Mouse (Mus musculus): ENCODE results near the gene Chml. TPM values are rescaled to one million over a fixed set of nuclear protein-coding genes. Genes with fewer than 3 reads are reported as not detected.

The Chml gene
- polyA plus RNA-seq (2015; fragmentation: Nextera tagmentation; extraction: Ambion mirVana), result 1.4 and 1.5 TPM in 2 replicates

- no peaks in the 10 kb centered on the region for H3K9me3 ChIP-seq
- peak; percentile 97 for ATAC-seq (ENCODE audit: insufficient number of reproducible peaks, low FRiP score, low TSS enrichment, low read depth)
- peaks cover 15% of the 10 kb centered on the region; the same call in 1 of the 2 replicates for H3K4me1 ChIP-seq
- H3K27ac ChIP-seq, result peak within 1 kb of the TSS; percentile 86
- WGBS, result under 1% methylated on average over 56 of the region's 73 CpGs
- 0 out of 2 replicates have a peak, but pooled peaks cover 9% of the 10 kb centered on the region for H3K36me3 ChIP-seq
- H3K9ac ChIP-seq, result peak within 1 kb of the TSS; percentile 74
- peak within 1 kb of the TSS; percentile 92 for H3K4me2 ChIP-seq
- no peaks in the 10 kb centered on the region for H3K27me3 ChIP-seq
- peak within 1 kb of the TSS; percentile 75 for H3K4me3 ChIP-seq
Observed at GRCm38 (mm10) chr1:175692246-175692996, at the start of gene Chml, which contains the start of gene Opn3. Gene Chml, minus strand, starts transcription at chr1:175692901. Gene Opn3, minus strand, starts transcription at chr1:175692776.

GRCm38 (mm10) chr1:175725771-175726170 is 33.1 kb upstream of the Chml start:
- Histone ChIP-seq H3K4me2 (no peak overlapping the region), H3K9me3 (no peaks in the 10 kb centered on the region), H3K9ac (no peak overlapping the region), H3K27ac (no peak overlapping the region), H3K4me3 (no peak overlapping the region), H3K36me3 (no peaks in the 10 kb centered on the region), H3K27me3 (no peaks in the 10 kb centered on the region), H3K4me1 (no peaks in the 10 kb centered on the region)
- no peak for ATAC-seq (ENCODE audit: insufficient number of reproducible peaks, low FRiP score, low TSS enrichment, low read depth)
- 31% methylated on average over 7 of the region's 7 CpGs for WGBS

GRCm38 (mm10) chr1:175716832-175717231 is 24.1 kb upstream of the Chml start:
- Histone ChIP-seq H3K4me1 (0 out of 2 replicates have a peak, but pooled peaks cover 3% of the 10 kb centered on the region), H3K4me3 (no peak overlapping the region), H3K27me3 (no peaks in the 10 kb centered on the region), H3K9ac (no peak overlapping the region), H3K36me3 (no peaks in the 10 kb centered on the region), H3K4me2 (no peak overlapping the region), H3K27ac (no peak overlapping the region), H3K9me3 (no peaks in the 10 kb centered on the region)
- ATAC-seq (ENCODE audit: insufficient number of reproducible peaks, low FRiP score, low TSS enrichment, low read depth), result no peak
- WGBS, result 88% methylated on average over 9 of the region's 9 CpGs

GRCm38 (mm10) chr1:175712338-175712909 is 19.7 kb upstream of the Chml start:
- Histone ChIP-seq H3K9me3 (no peaks in the 10 kb centered on the region), H3K27me3 (no peaks in the 10 kb centered on the region), H3K4me3 (no peak overlapping the region), H3K9ac (no peak overlapping the region), H3K4me1 (0 out of 2 replicates have a peak, but pooled peaks cover 3% of the 10 kb centered on the region), H3K36me3 (no peaks in the 10 kb centered on the region), H3K4me2 (no peak overlapping the region), H3K27ac (no peak overlapping the region)
- ATAC-seq (ENCODE audit: insufficient number of reproducible peaks, low FRiP score, low TSS enrichment, low read depth), result no peak
- WGBS, result 67% methylated on average over 11 of the region's 11 CpGs

GRCm38 (mm10) chr1:175708013-175708412 is 15.3 kb upstream of the Chml start:
- ATAC-seq (ENCODE audit: insufficient number of reproducible peaks, low FRiP score, low TSS enrichment, low read depth), result no peak
- Histone ChIP-seq H3K9ac (no peak overlapping the region), H3K9me3 (no peaks in the 10 kb centered on the region), H3K27me3 (no peaks in the 10 kb centered on the region), H3K27ac (no peak overlapping the region), H3K36me3 (no peaks in the 10 kb centered on the region), H3K4me3 (no peak overlapping the region), H3K4me1 (0 out of 2 replicates have a peak, but pooled peaks cover 3% of the 10 kb centered on the region), H3K4me2 (no peak overlapping the region)

- H3K4me1 ChIP-seq, result 0 out of 2 replicates have a peak, but pooled peaks cover 3% of the 10 kb centered on the region
- H3K9ac ChIP-seq, result no peak overlapping the region
- ATAC-seq (ENCODE audit: insufficient number of reproducible peaks, low FRiP score, low TSS enrichment, low read depth), result no peak
- no peaks in the 10 kb centered on the region for H3K9me3 ChIP-seq
- no peaks in the 10 kb centered on the region for H3K27me3 ChIP-seq
- no peak overlapping the region for H3K27ac ChIP-seq
- H3K4me2 ChIP-seq, result no peak overlapping the region
- no peaks in the 10 kb centered on the region for H3K36me3 ChIP-seq
- WGBS, result 54% methylated on average over 5 of the region's 5 CpGs
- no peak overlapping the region for H3K4me3 ChIP-seq
Observed at GRCm38 (mm10) chr1:175707599-175707998, 14.9 kb upstream of the Chml start.

- WGBS, result 67% methylated on average over 4 of the region's 4 CpGs
- Histone ChIP-seq H3K4me3 (no peak overlapping the region), H3K36me3 (no peaks in the 10 kb centered on the region), H3K27ac (no peak overlapping the region), H3K9me3 (no peaks in the 10 kb centered on the region), H3K4me1 (no peaks in the 10 kb centered on the region), H3K4me2 (no peak overlapping the region), H3K27me3 (no peaks in the 10 kb centered on the region), H3K9ac (no peak overlapping the region)
- ATAC-seq (ENCODE audit: insufficient number of reproducible peaks, low FRiP score, low TSS enrichment, low read depth), result no peak
Observed at GRCm38 (mm10) chr1:175701145-175701544, 8.4 kb upstream of the Chml start.

- Histone ChIP-seq H3K4me3 (no peak overlapping the region), H3K4me1 (no peaks in the 10 kb centered on the region), H3K9ac (no peak overlapping the region), H3K4me2 (no peak overlapping the region), H3K27me3 (no peaks in the 10 kb centered on the region), H3K36me3 (no peaks in the 10 kb centered on the region), H3K27ac (peak overlapping the region; percentile 17; the same call in 1 of the 2 replicates), H3K9me3 (no peaks in the 10 kb centered on the region)
- 26% methylated on average over 4 of the region's 4 CpGs for WGBS
- ATAC-seq (ENCODE audit: insufficient number of reproducible peaks, low FRiP score, low TSS enrichment, low read depth), result no peak
Observed at GRCm38 (mm10) chr1:175699796-175700195, 7.1 kb upstream of the Chml start.

- Histone ChIP-seq H3K36me3 (no peaks in the 10 kb centered on the region), H3K4me3 (no peak overlapping the region), H3K4me2 (no peak overlapping the region), H3K9me3 (no peaks in the 10 kb centered on the region), H3K27me3 (no peaks in the 10 kb centered on the region), H3K9ac (no peak overlapping the region), H3K27ac (peak overlapping the region; percentile 17; the same call in 1 of the 2 replicates), H3K4me1 (no peaks in the 10 kb centered on the region)
- no peak for ATAC-seq (ENCODE audit: insufficient number of reproducible peaks, low FRiP score, low TSS enrichment, low read depth)
- 57% methylated on average over 3 of the region's 3 CpGs for WGBS
Observed at GRCm38 (mm10) chr1:175699375-175699774, 6.7 kb upstream of the Chml start.

GRCm38 (mm10) chr1:175698293-175698692 is 5.6 kb upstream of the Chml start, which contains the start of gene Wdr64:
Gene Wdr64, plus strand, starts transcription at chr1:175698593.
- 89% methylated on average over 1 of the region's 1 CpGs for WGBS
- no peak within 1 kb of the TSS for H3K9ac ChIP-seq
- peaks cover 6% of the 10 kb centered on the region; the same call in 1 of the 2 replicates for H3K4me1 ChIP-seq
- peak within 1 kb of the TSS; percentile 17; the same call in 1 of the 2 replicates for H3K27ac ChIP-seq
- no peak for ATAC-seq (ENCODE audit: insufficient number of reproducible peaks, low FRiP score, low TSS enrichment, low read depth)
- no peak within 1 kb of the TSS for H3K4me2 ChIP-seq
- H3K4me3 ChIP-seq, result no peak within 1 kb of the TSS
- H3K36me3 ChIP-seq, result no peaks in the 10 kb centered on the region
- H3K27me3 ChIP-seq, result no peaks in the 10 kb centered on the region
- no peaks in the 10 kb centered on the region for H3K9me3 ChIP-seq

- no peaks in the 10 kb centered on the region for H3K27me3 ChIP-seq
- H3K9me3 ChIP-seq, result no peaks in the 10 kb centered on the region
- H3K36me3 ChIP-seq, result no peaks in the 10 kb centered on the region
- 38% methylated on average over 12 of the region's 12 CpGs for WGBS
- H3K4me3 ChIP-seq, result peak overlapping the region; percentile 75
- no peak for ATAC-seq (ENCODE audit: insufficient number of reproducible peaks, low FRiP score, low TSS enrichment, low read depth)
- H3K4me2 ChIP-seq, result peak overlapping the region; percentile 92
- H3K9ac ChIP-seq, result no peak overlapping the region
- H3K27ac ChIP-seq, result peak overlapping the region; percentile 47; the same call in 1 of the 2 replicates
- H3K4me1 ChIP-seq, result peaks cover 15% of the 10 kb centered on the region; the same call in 1 of the 2 replicates
Observed at GRCm38 (mm10) chr1:175693429-175693960, 794 bp upstream of the Chml start.

GRCm38 (mm10) chr1:175692997-175693361 is 278 bp upstream of the Chml start:
- no peaks in the 10 kb centered on the region for H3K27me3 ChIP-seq
- H3K9ac ChIP-seq, result no peak overlapping the region
- H3K9me3 ChIP-seq, result no peaks in the 10 kb centered on the region
- H3K4me1 ChIP-seq, result peaks cover 15% of the 10 kb centered on the region; the same call in 1 of the 2 replicates
- peak overlapping the region; percentile 92 for H3K4me2 ChIP-seq
- H3K36me3 ChIP-seq, result 0 out of 2 replicates have a peak, but pooled peaks cover 4% of the 10 kb centered on the region
- peak overlapping the region; percentile 75 for H3K4me3 ChIP-seq
- WGBS, result under 1% methylated on average over 17 of the region's 17 CpGs
- ATAC-seq (ENCODE audit: insufficient number of reproducible peaks, low FRiP score, low TSS enrichment, low read depth), result no peak
- H3K27ac ChIP-seq, result peak overlapping the region; percentile 47; the same call in 1 of the 2 replicates

All from limb, embryonic 15.5 days (tissue).